Mouse (Mus musculus): Measurements from ENCODE around the gene Fam189a1.
A peak's percentile ranks its signal among the peaks of the same experiment; 100 is the strongest.

Fam189a1 gene

DNA sequence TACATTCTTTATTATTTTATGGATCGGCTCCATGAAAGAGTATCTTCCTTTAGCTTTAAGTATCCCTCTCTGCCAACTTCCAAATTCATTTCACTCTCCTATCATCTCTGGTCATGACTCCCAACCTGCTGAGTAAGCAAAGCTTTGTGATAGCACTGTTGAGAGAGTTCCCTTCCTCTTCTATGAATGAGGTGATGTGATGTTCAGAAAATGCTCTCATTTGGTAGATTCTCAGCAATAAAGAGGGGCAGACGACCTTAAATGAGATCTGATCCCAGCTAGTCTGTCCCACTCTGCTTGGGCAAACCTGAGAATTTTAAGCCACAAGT lies 205.6 kb downstream of the Fam189a1 start:
- no peak for DNase-seq (ENCODE audit: low spot score in 2 of 2)

DNA sequence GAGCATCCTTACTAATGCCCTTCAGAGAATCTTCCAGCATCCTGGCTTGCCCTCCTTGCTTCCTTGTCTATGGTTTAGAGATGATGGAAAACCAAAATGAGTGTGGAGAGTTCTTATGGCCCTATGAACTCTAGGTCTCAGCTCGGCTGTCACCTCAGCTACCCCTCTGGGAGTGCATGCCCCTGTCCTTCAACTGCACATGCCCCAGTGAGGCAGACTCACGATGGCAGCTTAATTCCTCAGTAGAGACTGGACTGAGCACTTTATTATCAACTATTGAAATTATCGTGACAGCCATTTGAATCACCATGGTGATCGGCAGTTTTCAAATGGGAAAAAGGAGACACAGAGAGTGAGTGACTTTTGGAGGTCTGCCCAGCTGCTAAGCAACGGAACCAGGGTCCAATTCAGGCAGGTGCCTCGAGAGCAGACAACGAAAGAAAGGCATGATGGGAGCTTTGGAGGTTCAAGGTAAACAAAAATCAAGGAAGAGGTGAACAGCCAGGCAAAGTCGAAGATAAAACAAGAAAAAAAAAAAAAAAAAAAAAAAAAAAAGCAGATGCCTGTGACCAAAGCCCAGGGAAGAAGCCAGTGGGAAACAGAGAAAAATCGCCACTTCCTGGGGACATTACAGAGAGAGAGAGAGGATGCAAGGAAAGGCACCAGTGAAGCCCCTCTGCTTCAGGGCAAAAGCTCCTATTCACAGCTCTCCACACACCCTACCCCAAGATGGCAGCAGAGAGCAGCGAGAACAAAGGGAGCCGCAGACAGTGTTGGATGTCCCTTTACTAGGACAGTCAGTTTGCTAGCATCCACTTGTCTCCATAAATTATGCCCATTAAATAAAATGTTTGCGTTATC lies 206.2 kb downstream of the Fam189a1 start:
- DNase-seq (ENCODE audit: low spot score in 2 of 2): peak in 1 of 2 experiments; percentile 5

DNA sequence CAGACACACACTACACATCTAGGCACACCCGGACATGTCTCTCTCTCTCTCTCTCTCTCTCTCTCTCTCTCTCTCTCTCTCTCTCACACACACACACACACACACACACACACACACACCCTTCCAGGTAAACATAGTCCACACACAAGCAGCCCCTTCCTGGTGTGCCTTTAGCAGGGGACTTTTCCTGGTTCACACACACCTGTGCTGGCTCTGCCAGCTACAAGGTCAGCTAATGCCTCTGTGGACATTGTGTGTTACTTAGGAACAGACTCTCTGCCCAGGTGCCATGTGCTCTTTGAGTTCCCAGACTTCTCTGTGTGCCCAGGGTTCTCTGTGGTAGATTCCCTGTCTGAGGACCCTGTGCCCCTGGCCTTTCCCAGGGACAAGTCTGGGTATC lies 206.9 kb downstream of the Fam189a1 start:
- DNase-seq (ENCODE audit: low spot score in 2 of 2): no peak

DNA sequence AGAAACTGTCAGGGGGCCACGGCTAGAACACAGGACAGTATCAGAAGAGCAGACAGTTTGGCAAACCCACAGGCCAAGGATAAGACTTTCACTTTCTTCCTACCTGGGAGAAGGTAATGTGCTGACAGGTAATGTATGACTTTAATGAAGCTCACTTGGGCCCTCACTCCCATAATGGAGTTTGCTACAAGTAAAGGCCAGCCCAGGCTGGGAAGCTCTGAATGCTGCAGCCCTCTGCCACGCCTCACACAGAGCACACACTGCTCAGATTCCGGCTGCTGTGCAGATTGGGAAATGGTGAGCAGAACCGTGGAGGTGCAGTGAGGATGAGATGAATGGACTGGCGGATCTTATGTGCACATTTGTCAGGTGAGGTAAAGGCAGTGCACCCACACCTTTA lies 211.7 kb downstream of the Fam189a1 start:
- DNase-seq (ENCODE audit: low spot score in 2 of 2): no peak

DNA sequence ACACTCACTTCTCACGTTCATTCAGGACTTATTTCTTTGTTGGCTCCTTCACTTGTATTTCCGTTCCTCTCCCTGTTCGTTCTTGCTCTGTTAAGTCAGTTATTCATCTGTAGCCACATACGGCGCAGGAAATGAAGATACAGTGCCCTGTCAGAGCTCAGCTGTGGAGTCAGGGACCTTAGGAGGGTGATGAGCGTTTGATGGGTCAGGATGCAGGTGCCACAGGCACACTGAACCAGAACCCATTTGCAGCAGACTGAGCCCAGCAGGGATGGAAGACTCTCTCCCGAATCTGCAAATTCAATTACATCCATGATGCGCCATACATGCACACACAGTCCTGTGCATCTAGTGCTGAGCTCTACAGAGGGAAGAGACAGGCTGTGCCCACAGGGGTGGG lies 212.2 kb downstream of the Fam189a1 start:
- DNase-seq (ENCODE audit: low spot score in 2 of 2): no peak

DNA sequence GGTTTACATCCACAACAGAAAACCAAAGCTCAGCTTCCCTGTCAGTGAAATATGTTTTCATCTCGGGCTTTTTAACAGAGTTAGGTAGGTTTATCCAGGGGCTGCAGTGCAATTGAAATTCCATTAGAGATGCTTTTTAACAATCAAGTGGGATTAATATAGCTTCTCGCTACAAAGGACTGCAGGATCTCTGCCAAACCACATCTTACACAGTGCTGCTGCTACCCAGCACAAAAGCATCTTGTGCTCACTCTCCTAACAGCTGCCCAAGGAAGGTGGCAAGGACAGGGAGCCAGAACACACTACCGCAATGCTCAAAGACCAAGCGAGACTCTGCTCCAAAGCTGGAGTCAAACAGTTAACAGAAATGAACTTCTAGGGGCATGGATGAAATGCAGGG lies 219.4 kb downstream of the Fam189a1 start:
- no peak for DNase-seq (ENCODE audit: low spot score in 2 of 2)

DNA sequence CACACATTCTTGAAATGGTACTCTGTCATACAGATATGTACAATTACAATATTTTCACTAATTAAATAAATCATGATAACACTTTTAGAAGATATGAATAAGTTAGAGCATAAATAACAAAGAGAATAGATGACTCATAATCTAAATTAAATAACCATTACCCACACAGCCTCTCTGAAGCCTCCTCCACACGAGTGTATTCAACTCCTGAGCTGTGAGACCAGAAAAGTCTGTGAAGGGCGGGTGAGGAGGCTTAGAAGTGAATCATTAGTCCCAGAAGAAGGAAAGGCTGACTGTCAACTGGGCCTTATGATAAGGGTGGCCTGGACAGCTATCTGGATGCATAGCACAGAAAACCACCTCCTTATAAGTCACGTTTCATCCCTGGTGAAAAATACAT lies 222.3 kb downstream of the Fam189a1 start:
- DNase-seq (ENCODE audit: low spot score in 2 of 2): no peak

DNA sequence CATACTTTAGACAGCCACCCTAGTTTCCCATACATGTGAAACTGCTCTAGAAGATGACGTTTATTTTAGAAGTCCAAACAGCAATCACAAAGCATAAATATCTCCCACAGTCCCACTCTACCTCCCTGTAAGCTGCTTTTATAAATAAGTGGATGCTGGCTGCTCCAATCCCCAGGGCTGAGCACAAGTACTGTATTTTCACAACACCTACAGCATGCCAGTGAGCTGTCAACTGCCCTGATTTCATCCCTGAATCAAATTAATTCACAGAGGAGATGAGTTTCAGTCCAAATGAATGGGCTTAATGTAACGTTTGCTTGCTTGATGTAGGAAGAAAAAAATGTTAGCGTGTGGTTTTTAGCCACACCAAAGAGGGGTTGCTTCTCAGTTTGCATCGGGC lies 225.4 kb downstream of the Fam189a1 start:
- DNase-seq (ENCODE audit: low spot score in 2 of 2): no peak

DNA sequence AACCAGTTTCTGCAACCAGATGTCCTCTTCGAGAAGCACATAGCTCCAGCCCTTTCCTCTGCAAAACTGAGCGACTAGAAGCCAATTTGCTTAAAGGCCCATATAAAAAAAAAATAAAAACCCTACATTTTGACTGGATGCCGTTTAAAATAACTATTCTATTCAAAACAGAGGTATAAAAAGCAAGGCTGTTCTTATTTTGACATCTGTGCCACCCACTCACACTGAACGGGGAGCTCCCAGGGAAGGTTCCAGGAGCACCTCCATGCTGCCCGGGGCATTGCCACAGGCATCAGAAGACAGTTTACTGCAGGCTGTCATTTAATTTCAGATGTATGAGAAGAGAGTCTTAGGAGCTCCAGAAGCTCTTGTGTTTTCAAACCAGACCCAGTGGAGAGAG lies 232.5 kb downstream of the Fam189a1 start:
- DNase-seq (ENCODE audit: low spot score in 2 of 2): no peak

DNA sequence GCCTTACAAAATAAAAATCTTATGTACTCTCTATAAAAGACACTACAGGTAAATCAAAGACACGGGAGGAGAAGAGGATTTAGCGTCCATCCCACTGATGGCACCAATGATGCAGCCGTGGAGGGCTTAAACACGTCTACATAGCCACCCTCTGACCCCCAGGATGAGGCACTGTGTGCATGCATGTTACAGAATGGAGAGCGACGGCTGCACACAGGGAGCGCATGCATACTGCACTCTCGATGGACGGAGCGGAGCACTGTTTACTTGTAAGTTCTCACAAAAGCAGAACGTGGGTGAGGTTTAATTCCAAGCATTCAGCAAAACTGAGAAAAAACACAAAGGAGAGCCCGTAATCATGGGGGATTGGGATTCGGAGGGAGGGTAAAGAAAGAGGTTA lies 235.2 kb downstream of the Fam189a1 start:
- DNase-seq (ENCODE audit: low spot score in 2 of 2): no peak

DNA sequence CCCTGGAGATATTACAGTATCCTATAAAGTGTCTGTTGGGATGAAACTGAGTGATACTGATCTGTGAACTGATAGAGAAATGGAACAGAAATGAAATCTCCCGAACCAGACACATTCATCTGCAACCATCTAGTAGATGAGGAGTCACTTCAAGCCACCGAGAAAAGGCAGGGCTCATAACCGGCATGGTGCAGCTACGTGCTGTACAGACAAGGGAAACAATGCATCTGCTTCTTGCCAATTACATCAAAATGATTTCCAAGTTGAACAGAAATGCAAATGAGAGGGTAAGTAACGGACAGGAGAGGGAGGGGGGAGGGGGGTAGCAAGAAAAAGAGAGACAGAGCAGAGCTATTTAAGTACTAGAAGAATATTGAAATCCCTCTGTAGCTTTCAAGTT lies 235.6 kb downstream of the Fam189a1 start:
- DNase-seq (ENCODE audit: low spot score in 2 of 2): no peak

DNA sequence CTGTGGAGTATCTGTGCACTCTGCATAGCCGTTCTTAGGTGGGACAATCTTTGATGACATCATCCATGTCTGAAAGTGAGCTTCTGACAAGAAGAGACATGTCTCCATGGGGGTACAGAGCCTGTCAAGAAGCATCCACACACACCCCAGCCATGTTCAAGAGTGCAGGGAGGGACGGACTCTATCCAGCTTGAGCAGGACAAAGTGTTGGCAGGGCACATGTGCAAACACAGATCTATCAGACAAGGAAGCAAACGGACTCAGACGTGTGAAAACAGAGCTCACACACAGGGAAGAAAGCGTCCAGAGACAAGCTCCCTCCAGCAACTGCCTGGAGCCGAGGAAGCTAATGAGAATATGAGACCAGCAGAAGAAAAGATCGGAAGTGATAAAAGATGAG lies 239.7 kb downstream of the Fam189a1 start:
- DNase-seq (ENCODE audit: low spot score in 2 of 2): no peak

DNA sequence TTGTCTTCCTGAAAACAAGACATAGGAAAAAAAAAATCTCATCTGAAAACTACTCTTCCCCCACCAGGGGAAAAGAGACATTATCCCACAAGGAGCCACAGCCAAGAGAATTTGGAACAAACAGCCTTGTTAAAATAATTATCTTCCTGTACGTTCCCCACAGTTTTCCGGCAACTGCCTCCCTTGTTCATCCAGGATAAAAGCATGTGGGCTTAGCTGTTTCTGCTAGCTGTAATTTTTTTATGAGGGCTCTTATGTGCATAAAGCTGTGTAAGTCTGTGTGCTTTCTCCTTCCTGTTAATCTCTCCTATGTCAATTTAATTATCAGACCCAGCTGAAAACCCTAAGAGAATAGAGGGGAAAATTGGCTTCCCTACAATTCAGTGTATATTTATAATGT lies 241.2 kb downstream of the Fam189a1 start:
- DNase-seq (ENCODE audit: low spot score in 2 of 2): no peak

DNA sequence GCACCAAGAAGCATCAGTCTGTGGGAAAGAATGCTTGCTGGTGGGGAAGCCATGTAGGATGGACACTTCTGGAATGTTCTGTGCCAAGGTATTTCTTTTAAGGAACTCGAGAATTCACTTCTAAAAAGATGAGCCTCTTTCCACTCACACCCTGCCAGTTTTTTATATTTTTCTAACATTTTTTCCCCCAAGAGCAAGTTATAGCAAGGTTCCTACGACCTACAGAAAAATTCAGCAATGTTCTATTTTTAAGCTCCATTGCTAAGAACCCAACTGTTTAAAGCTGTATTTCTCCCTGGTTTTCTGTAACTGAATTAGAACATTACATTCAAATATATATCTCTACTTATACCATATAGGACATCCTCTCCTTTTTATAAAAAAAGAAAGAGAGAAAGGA lies 244.4 kb downstream of the Fam189a1 start:
- no peak for DNase-seq (ENCODE audit: low spot score in 2 of 2)

DNA sequence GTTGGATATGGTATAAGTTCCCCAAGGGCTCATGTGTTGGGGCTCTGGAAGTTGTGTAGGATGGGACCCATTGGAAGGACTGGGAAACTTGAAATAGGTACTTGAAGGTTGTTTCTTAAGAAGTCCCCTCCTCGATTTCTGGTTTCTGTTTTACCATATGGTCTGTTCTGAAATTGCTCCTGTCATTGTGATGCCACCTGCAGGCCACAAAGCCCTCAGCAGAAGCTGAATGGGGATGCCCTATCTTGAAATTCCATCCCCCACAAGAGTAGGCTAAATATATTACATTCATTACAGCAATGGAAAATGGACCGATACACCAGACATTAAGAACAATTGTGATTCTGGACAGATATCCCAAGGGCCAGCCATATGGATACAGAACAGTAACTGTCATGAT lies 246.2 kb downstream of the Fam189a1 start:
- no peak for DNase-seq (ENCODE audit: low spot score in 2 of 2)

DNA sequence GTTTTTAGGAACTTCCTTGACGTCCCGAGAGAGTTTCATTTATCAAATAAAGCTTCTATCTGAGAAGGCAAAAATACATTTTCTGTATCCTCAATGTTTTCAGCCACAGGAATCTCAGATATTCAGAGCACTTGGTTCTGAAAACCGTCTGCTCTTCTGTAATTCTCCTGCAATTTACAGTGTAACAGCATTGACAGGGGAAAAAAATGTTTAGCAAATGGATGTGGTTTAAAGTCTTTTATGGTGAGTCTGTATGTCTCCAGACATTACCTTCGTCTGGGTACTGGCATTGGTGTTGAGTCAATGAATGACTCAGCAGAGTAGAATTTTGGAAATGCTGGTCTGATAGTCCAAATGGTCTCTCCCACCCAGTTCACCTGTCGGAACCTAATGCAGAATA lies 249.4 kb downstream of the Fam189a1 start:
- DNase-seq (ENCODE audit: low spot score in 2 of 2): no peak

DNA sequence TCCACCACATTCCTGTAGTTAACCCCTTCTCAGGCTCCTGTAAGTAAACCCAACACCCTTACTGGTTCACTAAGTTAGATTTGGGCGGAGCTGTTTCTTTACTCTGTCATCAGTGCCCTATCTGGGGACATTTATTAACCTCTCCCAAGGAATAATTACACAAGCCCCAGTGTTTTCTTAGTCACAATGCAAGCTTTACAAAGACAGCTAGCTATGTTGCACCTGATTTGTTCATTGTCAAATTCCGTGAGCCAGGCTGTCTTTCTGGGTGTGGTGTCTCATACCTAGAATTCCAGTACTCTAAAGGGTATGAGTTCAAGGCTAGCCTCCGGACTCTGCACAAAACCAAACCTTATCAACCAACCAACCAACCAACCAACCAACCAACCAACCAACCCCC lies 250.9 kb downstream of the Fam189a1 start:
- no peak for DNase-seq (ENCODE audit: low spot score in 2 of 2)

DNA sequence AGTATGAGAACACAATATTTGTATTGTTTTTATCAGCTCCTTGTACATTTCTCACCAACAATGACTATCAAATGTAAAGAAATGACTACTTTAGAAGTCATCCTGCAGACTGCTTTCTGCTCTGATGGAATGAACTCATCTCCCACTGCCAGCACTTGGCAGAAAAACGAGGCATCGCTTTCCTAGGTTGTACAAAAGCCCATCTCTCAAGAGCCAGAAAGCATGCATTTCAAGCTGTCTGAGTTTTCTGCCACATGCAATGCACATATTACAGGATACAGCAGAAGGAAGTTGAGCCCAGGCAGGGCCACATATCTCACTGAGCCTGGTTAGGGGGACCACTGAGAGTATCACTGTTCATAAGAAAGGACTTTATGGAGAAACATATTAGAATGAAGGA lies 256.1 kb downstream of the Fam189a1 start:
- no peak for DNase-seq (ENCODE audit: low spot score in 2 of 2)

DNA sequence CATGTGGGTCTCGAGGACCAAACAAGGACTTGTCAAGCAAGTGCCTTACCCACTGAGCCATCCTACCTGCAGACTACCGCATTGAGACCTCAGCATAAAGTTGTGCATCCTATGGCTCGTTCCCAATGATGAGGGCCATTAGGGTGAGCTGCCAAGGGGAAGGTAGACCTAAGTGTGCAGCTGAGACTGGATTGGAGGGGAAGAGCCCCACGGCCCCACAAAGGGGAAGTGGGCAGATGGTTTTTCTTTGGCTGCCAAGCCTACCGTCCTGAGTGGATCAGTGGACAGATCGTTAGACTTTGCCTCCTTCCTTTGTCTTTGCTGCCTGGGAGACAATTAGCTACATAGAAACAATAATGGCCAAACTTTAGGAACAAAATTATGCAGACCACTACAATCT lies 259.8 kb downstream of the Fam189a1 start:
- DNase-seq (ENCODE audit: low spot score in 2 of 2): no peak

DNA sequence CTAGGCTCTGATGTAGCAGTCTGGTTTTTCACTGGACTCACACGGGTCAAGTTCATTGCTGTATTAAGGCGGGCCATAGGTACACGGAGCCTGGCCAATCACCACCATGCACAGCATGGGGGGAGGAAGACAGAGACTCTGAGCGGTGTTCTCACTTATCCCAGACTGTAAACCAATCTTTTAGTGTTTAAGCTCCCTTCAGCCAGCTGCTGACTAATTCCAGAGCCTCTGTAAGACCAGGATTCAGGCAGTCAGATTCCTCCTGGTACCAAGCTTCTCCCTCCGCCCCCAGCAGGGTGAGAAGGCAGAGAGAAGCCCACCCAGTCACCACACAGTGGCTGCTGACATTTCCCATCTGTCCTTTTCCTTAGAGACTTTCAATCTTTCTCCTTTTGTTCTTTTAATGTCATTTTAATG lies 260.7 kb downstream of the Fam189a1 start:
- DNase-seq (ENCODE audit: low spot score in 2 of 2): no peak

DNA sequence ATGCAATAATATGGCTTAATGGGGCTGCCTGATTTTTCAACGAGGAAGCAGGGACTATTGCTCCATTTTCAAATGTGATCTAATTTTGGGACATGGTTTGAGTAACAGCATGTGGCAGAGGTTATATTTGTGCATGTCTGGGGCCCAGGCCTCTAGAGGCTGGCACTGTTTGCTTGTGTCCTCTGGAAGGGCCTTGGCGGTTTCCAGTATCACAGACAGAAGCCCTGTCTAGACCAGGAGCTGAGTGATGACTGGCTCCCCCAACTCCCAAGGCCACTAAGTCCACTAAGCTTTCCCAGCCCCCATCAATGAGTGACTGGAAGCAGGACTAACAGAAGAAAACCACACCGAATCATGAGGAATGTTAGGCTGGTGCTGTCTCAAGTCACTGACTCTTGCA lies 265.2 kb downstream of the Fam189a1 start:
- peak; percentile 50 for DNase-seq (ENCODE audit: low spot score in 2 of 2)

DNA sequence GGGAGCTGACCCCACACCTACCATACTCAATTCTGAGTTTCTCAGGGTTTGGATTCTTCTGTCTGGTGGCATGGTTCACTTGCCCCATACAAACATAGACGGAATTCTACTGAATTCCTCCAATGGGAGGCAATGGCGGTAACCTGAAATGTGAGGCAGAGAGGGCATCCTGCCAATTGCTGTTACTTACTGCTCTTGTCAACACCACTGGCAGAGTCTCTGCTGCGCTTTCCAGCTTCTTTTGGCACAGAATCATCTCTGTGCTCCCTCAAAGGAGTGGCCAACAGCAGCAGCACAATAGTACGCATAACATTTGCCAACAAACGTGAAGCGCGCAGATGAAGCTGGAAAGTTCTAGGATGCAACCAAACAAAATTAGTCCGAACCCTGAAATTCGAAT lies 266.5 kb downstream of the Fam189a1 start:
- peak; percentile 33 to 65 for DNase-seq (ENCODE audit: low spot score in 2 of 2)

DNA sequence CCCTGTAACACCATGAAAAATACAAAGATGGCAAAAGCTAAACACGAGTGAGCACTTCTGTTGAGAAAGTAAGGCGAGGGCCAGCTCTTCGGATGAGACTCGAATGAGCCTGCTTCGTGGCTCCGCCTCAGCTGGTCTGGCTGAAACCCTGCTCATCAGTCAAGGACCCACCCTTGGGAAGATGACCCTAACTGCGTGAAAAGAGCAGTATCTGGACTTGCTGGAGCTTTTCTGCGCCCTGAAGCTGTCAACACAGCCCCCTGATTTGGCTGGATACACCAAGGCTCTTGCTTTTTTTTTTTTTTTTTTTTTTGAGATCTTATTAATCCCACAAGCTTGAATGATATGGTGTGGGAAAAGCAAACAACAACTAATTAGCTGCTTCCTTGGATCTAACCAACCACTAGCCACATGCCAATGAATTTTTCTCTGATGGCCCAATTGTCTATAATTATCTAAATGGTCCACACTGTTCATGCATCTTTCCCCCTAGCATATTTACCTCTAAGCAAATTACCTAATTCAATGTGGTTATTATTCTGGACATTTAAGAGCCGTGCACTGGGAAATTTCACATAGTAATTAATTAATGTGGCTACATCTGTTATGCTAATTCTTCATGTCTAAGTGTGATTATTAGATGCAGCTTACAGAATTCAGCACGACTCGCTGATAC lies 272.0 kb downstream of the Fam189a1 start:
- DNase-seq (ENCODE audit: low spot score in 2 of 2): no peak

DNA sequence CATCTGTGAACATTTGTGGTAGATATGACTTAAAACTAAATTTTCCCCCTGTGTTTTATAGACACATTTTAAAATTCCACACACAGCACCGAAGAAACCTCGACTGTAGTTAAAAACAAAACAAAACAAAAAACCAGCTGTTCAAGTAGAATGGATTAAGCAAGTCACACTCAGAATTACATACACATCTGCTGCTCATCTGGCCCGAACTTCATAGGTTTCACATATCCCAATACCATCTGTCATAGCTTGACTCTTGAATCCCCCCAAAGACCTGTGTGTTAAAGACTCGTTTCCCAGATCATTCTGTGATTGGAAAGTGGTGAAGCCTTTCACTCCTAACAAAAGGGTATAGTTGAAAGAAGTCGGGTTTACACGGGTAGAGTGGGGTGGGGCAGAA lies 274.1 kb downstream of the Fam189a1 start:
- no peak for DNase-seq (ENCODE audit: low spot score in 2 of 2)

All from heart, adult 9 months (tissue).